In the genomic region with DNA sequence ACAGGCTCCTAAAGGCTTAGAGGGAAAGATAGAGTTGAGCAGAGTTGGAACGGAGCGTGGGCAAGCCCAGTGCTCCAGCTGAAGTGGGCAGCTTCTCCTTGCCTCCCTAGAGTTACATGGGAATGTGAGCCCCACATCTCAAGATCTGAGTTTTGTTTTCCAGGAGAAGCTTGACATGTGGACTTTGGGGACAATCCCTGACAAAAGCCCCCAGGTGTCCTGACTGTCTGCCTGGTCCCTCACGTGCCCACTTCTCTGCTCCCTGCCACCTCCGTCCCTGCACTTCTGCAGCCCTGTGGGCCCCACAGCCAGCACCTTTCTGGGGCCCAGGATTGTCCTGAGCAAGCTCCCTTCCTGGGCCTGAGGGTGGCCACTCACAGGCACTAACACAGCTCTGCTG, we compare ENCODE assay signal across 24 mouse cellular contexts. TPM values are rescaled to one million over a fixed set of nuclear protein-coding genes. Genes with fewer than 3 reads are reported as not detected.
"Had no signal": no experiment of that assay in that cellular context is flagged by ENCODE, and none has a peak within 500 bp of the region (broad histone marks: within the 10 kb centered on the region; RNA-seq: fewer than 3 reads in every experiment).

No protein-coding gene starts in this region.

- H3K4me1 ChIP-seq: liver, embryonic 15.5 days had no signal

- H3K9me3 ChIP-seq: heart, embryonic 13.5 days; heart, embryonic 15.5 days; hindbrain, embryonic 15.5 days; kidney, embryonic 15.5 days; limb, embryonic 12.5 days; liver, embryonic 13.5 days; liver, embryonic 15.5 days had no signal

- H3K4me3 ChIP-seq: heart, embryonic 13.5 days; heart, embryonic 15.5 days; hindbrain, embryonic 13.5 days; hindbrain, embryonic 15.5 days; kidney, embryonic 15.5 days; limb, embryonic 12.5 days; liver, embryonic 13.5 days; liver, embryonic 15.5 days had no signal

- H3K36me3 ChIP-seq: heart, embryonic 13.5 days; heart, embryonic 15.5 days; kidney, embryonic 15.5 days; limb, embryonic 12.5 days; liver, embryonic 13.5 days; liver, embryonic 15.5 days had no signal

- H3K9ac ChIP-seq: heart, embryonic 13.5 days; heart, embryonic 15.5 days; hindbrain, embryonic 13.5 days; hindbrain, embryonic 15.5 days; kidney, embryonic 15.5 days; limb, embryonic 12.5 days; liver, embryonic 13.5 days; liver, embryonic 15.5 days had no signal

- H3K27ac ChIP-seq: heart, embryonic 13.5 days; hindbrain, embryonic 13.5 days; hindbrain, embryonic 15.5 days; hindbrain, postnatal 0 days; kidney, postnatal 0 days; limb, embryonic 12.5 days; liver, embryonic 13.5 days; liver, embryonic 15.5 days had no signal

- DNase-seq: gastrocnemius, postnatal 10 days; gastrocnemius, postnatal 36 days; heart, postnatal 14 days; kidney, adult 11 months; kidney, adult 2 months; kidney, adult 9 months; kidney, postnatal 14 days; kidney, postnatal 36 days; layer of hippocampus, adult 9-11 months; layer of hippocampus, postnatal 36 days; left cerebral cortex, postnatal 4 days; liver, embryonic 13.5 days had no signal

- H3K4me2 ChIP-seq: heart, embryonic 11.5 days; heart, embryonic 13.5 days; heart, embryonic 15.5 days; hindbrain, embryonic 13.5 days; hindbrain, embryonic 15.5 days; kidney, embryonic 15.5 days; limb, embryonic 12.5 days; liver, embryonic 13.5 days; liver, embryonic 15.5 days had no signal

- H3K27me3 ChIP-seq: hindbrain, embryonic 15.5 days had no signal

RNA-seq across cellular contexts. Expression of gene Rps6kl1, which starts 6.2 kb away (rescaled TPM):
- total RNA-seq: hematopoietic stem cell, adult 5-6 weeks had no signal

RNA-seq across cellular contexts. Expression of gene Pgf, which starts 32.8 kb away (rescaled TPM):
- total RNA-seq: liver, adult 2 months had no signal
- polyA plus RNA-seq: liver, adult 2 months had no signal
